Comparison of ENCODE assay signal across 11 mouse cellular contexts in the genomic region with DNA sequence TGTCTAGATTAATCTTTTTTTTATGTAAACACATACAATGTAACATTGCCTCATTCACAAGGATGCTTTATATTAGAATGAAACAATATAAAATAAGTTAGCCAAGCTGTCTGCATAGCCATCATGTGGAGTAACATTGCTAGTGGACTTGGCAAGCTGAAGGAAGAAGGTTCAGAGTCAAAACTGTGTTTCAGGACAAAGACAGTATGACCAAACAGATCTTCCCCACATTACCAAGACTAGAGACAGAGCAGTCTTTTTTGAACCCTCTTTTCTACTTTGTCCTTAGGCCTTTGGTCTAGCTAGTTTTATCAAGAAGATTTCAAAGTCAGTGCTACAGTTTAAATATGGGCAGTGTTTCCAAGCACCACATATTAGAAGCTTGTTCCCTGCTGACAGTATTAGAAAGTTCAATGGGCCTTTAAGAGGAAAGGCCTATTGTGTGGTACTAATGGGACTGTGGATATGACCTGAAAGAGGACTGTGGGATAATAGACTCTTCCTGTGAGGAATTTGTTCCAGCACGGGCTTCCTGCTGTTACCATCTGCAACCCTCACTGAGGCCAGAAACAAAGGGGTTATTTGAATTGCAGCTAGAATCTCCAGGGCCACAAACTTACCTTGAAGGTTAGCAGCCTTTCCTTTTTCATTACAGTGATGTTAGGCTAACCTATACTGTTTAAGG.
A peak's percentile ranks its signal among the peaks of the same experiment; 100 is the strongest.
DNase-seq lines count a peak whose midpoint lies in the region; ATAC-seq lines count a peak whose summit lies in the region.
"Had no signal": no experiment of that assay in that cellular context is flagged by ENCODE, and none has a peak within 500 bp of the region (broad histone marks: within the 10 kb centered on the region; RNA-seq: fewer than 3 reads in every experiment).

No protein-coding gene starts in this region.

- no peak overlapping the region for H3K27ac ChIP-seq in forebrain, embryonic 10.5 days
- no peak overlapping the region for H3K27ac ChIP-seq in forebrain, embryonic 16.5 days (ENCODE audit: low read length)
- H3K27ac ChIP-seq in midbrain, embryonic 12.5 days (replicated peaks), result no peak overlapping the region
- H3K27ac ChIP-seq: embryonic facial prominence, embryonic 12.5 days had no signal

- H3K4me2 ChIP-seq in forebrain, embryonic 16.5 days (ENCODE audit: low read length), result no peak overlapping the region
- H3K4me2 ChIP-seq in midbrain, embryonic 12.5 days (replicated peaks), result no peak overlapping the region
- H3K4me2 ChIP-seq: embryonic facial prominence, embryonic 12.5 days had no signal

- peaks cover 16% of the 10 kb centered on the region for H3K4me1 ChIP-seq in forebrain, embryonic 10.5 days
- no peaks in the 10 kb centered on the region for H3K4me1 ChIP-seq in forebrain, embryonic 16.5 days (replicated peaks; ENCODE audit: control insufficient read depth, insufficient read depth, low read length)
- H3K4me1 ChIP-seq in midbrain, embryonic 12.5 days, result peaks cover 5% of the 10 kb centered on the region; the same call in 1 of the 2 replicates
- H3K4me1 ChIP-seq: embryonic facial prominence, embryonic 12.5 days had no signal

- WGBS in forebrain, embryonic 10.5 days, result 4% methylated on average over 1 of the region's 1 CpGs
- WGBS in forebrain, embryonic 16.5 days, result 0% methylated on average over 1 of the region's 1 CpGs
- WGBS in midbrain, embryonic 12.5 days, result 3% methylated on average over 1 of the region's 1 CpGs

- H3K9me3 ChIP-seq in forebrain, embryonic 10.5 days, result no peaks in the 10 kb centered on the region
- H3K9me3 ChIP-seq in forebrain, embryonic 16.5 days (ENCODE audit: control insufficient read depth, low read length), result no peaks in the 10 kb centered on the region
- H3K9me3 ChIP-seq in midbrain, embryonic 12.5 days, result no peaks in the 10 kb centered on the region
- H3K9me3 ChIP-seq: embryonic facial prominence, embryonic 12.5 days had no signal

- H3K9ac ChIP-seq in forebrain, embryonic 16.5 days (replicated peaks; ENCODE audit: low read depth, low read length), result no peak overlapping the region
- H3K9ac ChIP-seq in midbrain, embryonic 12.5 days (replicated peaks), result no peak overlapping the region
- H3K9ac ChIP-seq: embryonic facial prominence, embryonic 12.5 days had no signal

- H3K36me3 ChIP-seq in forebrain, embryonic 10.5 days (replicated peaks), result no peaks in the 10 kb centered on the region
- H3K36me3 ChIP-seq in forebrain, embryonic 16.5 days (ENCODE audit: control insufficient read depth, insufficient read depth), result no peaks in the 10 kb centered on the region
- no peaks in the 10 kb centered on the region for H3K36me3 ChIP-seq in midbrain, embryonic 12.5 days
- H3K36me3 ChIP-seq: embryonic facial prominence, embryonic 12.5 days had no signal

- H3K27me3 ChIP-seq in forebrain, embryonic 10.5 days (ENCODE audit: poor library complexity, severe bottlenecking), result peaks cover 62% of the 10 kb centered on the region
- no peaks in the 10 kb centered on the region for H3K27me3 ChIP-seq in forebrain, embryonic 16.5 days (replicated peaks; ENCODE audit: control insufficient read depth, insufficient read depth, low read length)
- no peaks in the 10 kb centered on the region for H3K27me3 ChIP-seq in midbrain, embryonic 12.5 days
- H3K27me3 ChIP-seq: embryonic facial prominence, embryonic 12.5 days had no signal

- ATAC-seq in forebrain, embryonic 16.5 days, result no peak
- peak; percentile 91 for ATAC-seq in midbrain, embryonic 12.5 days (ENCODE audit: low FRiP score, low read depth)
- no peak for ATAC-seq in activated CD4-positive, CD25-positive, alpha-beta regulatory T cell, adult 4 months

- H3K4me3 ChIP-seq in forebrain, embryonic 10.5 days, result no peak overlapping the region
- no peak overlapping the region for H3K4me3 ChIP-seq in forebrain, embryonic 16.5 days (replicated peaks; ENCODE audit: low read length)
- no peak overlapping the region for H3K4me3 ChIP-seq in midbrain, embryonic 12.5 days
- H3K4me3 ChIP-seq: embryonic facial prominence, embryonic 12.5 days had no signal

- intact Hi-C loops in heart, postnatal 25 days (cut with DNase I), result no loop called here

- peak; percentile 31 for DNase-seq in forebrain, embryonic 10.5 days (ENCODE audit: extremely low spot score, low spot score)
- peak; percentile 22 for DNase-seq in cerebellum, adult 11 months
- DNase-seq in embryo, embryonic 11 days, result peak; percentile 46
- no peak for DNase-seq in lung, postnatal 14 days
- no peak for DNase-seq in heart, postnatal 25 days (ENCODE audit: low spot score)
- DNase-seq: adrenal gland, postnatal 10 days; kidney, postnatal 25 days had no signal

Comparison
In these comparisons a context has a peak if more than half of its experiments do, and no peak if none do; other contexts are left out.
1. DNase-seq: peak in forebrain, embryonic 10.5 days (single experiment), cerebellum, adult 11 months (single experiment) and embryo, embryonic 11 days (single experiment); none in lung, postnatal 14 days (single experiment) and heart, postnatal 25 days (single experiment).